Mouse (Mus musculus) adrenal gland, adult 10 weeks (tissue): Measurements from ENCODE around the gene Vmn1r228. TPM values are rescaled to one million over a fixed set of nuclear protein-coding genes. Genes with fewer than 3 reads are reported as not detected.

Experiments
- polyA plus RNA-seq: library from polyadenylated mRNA; stranded (reverse); fragments of 350-450 nt; fragmentation: Illumina TruSeq; extraction: RNeasy Lipid Tissue Mini Kit (QIAGEN cat#74804); gene quantifications from one replicate; pipeline ENCODE4 v1.2.3, GENCODE M21; 2014; ENCODE audit warnings: low read depth, low replicate concordance

Vmn1r228 gene
- polyA plus RNA-seq: not detected

GRCm38 (mm10) chr17:20786057-20786456, at the start of gene Vmn1r228:
Gene Vmn1r228 (minus strand): TSS chr17:20786157.

GRCm38 (mm10) chr17:20811255-20811654, 25.3 kb upstream of the Vmn1r228 start, which contains the start of gene Vmn1r229:
Gene Vmn1r229 (plus strand): TSS chr17:20811555.

GRCm38 (mm10) chr17:20729543-20729942, 56.4 kb downstream of the Vmn1r228 start, which contains the start of gene Vmn1r227:
Gene Vmn1r227 (plus strand): TSS chr17:20729843.

Other genes starting within 250 kb of the Vmn1r228 start
- not detected for gene Vmn2r109, start 221.4 kb downstream of the Vmn1r228 start, polyA plus RNA-seq
- not detected for gene Vmn2r110, start 189.7 kb downstream of the Vmn1r228 start, polyA plus RNA-seq
- gene Fpr-rs3, start 161.3 kb downstream of the Vmn1r228 start, polyA plus RNA-seq: not detected
- not detected for gene Vmn1r226, start 103.3 kb downstream of the Vmn1r228 start, polyA plus RNA-seq
- not detected for gene Vmn1r227, start 56.3 kb downstream of the Vmn1r228 start, polyA plus RNA-seq
- not detected for gene Vmn1r229, start 25.4 kb upstream of the Vmn1r228 start, polyA plus RNA-seq
- gene Vmn1r230, start 54.3 kb upstream of the Vmn1r228 start, polyA plus RNA-seq: not detected
- gene Vmn1r231, start 118.9 kb upstream of the Vmn1r228 start, polyA plus RNA-seq: not detected
- not detected for gene Vmn1r232, start 133.6 kb upstream of the Vmn1r228 start, polyA plus RNA-seq
- 77.1 TPM for gene Ppp2r1a, start 159.2 kb upstream of the Vmn1r228 start, polyA plus RNA-seq
- not detected for gene Vmn1r233, start 210.3 kb upstream of the Vmn1r228 start, polyA plus RNA-seq
- 38.4 TPM for gene Zfp160, start 222.7 kb upstream of the Vmn1r228 start, polyA plus RNA-seq